Mouse (Mus musculus) stomach, embryonic 16.5 days (tissue): ENCODE measurements around the gene Hspb6. TPM values are rescaled to one million over a fixed set of nuclear protein-coding genes. Genes with fewer than 3 reads are reported as not detected.

Experiments used
- ATAC-seq: fragments of 200-750 bp; cut with Nextera tagmentation; 2 replicates; pipeline ENCODE4 v1.8.0; 2017; ENCODE audit warnings: moderate number of reproducible peaks, moderate TSS enrichment; ENCODE audit not compliant: insufficient read depth, low FRiP score
- H3K27ac ChIP-seq: fragments of 300-500 bp; sonication (generic); 2 replicates; pipeline ENCODE4 v1.5.1; 2014; ENCODE audit warnings: low read length
- H3K27me3 ChIP-seq: fragments of 300-500 bp; sonication (generic); 2 replicates; pipeline ENCODE4 v1.6.1; 2014; ENCODE audit warnings: low read length, control low read depth, mixed read lengths; ENCODE audit not compliant: control insufficient read depth, insufficient read depth
- H3K36me3 ChIP-seq: fragments of 300-500 bp; sonication (generic); 2 replicates; pipeline ENCODE4 v1.6.1; 2014; ENCODE audit warnings: low read length; ENCODE audit not compliant: control insufficient read depth, insufficient read depth
- H3K4me1 ChIP-seq: fragments of 300-500 bp; sonication (generic); 2 replicates; pipeline ENCODE4 v1.6.1; 2014; ENCODE audit warnings: low read length, control low read depth, mixed read lengths; ENCODE audit not compliant: control insufficient read depth, insufficient read depth
- H3K4me2 ChIP-seq: fragments of 300-500 bp; sonication (generic); 2 replicates; pipeline ENCODE4 v1.6.1; 2014; ENCODE audit warnings: low read depth, low read length, mixed read lengths
- H3K4me3 ChIP-seq: fragments of 300-500 bp; sonication (generic); replicated peaks from 2 replicates; pipeline ENCODE4 v1.5.1; 2014; ENCODE audit warnings: mild to moderate bottlenecking, low read length
- H3K9ac ChIP-seq: fragments of 300-500 bp; sonication (generic); 2 replicates; pipeline ENCODE4 v1.6.1; 2014; ENCODE audit warnings: low read length
- H3K9me3 ChIP-seq: fragments of 300-500 bp; sonication (generic); replicated peaks from 2 replicates; pipeline ENCODE4 v1.6.1; 2016; ENCODE audit warnings: low read length, control low read depth; ENCODE audit not compliant: control insufficient read depth
- WGBS: fragments of 180-500 bp; shearing (Covaris S2); extraction: QIAGEN DNeasy Blood & Tissue Kit; methylation state at CpG from one replicate; pipeline ENCODE4 v1.1.7; 2014; 5-methylcytosine and 5-hydroxymethylcytosine counted together
- polyA plus RNA-seq: library from polyadenylated mRNA; unstranded; fragments of >200 nt; fragmentation: Nextera tagmentation; extraction: Ambion mirVana; gene quantifications from 2 replicates; pipeline ENCODE4 v1.2.1, GENCODE M21; 2015

Gene Hspb6
- polyA plus RNA-seq, 1 experiment from 2014 or later = 69.8 TPM

DNA sequence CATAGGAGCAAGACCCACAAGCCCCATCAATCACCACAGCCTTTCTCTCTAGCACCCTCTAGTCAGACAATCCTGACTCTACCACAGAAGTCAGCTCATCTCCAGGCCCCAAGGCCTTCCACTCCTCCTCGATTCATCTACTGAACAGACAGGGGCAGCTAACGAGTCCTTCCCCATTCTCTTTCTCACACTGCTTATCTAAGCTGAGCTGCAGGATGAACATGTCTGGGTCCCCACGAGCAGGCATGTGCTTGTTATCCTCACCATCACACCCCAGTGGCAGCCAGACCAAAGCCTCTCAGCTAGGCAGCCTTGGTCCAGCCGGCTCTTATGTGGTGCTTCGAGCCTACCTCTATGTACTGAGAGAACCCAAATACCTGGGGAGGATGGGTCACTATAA is 20.4 kb downstream of the Hspb6 start:
- 88% methylated on average over 5 of the region's 5 CpGs for WGBS
- Histone ChIP-seq H3K4me2 (no peak overlapping the region), H3K36me3 (peaks cover 56% of the 10 kb centered on the region), H3K9me3 (no peaks in the 10 kb centered on the region), H3K4me3 (no peak overlapping the region), H3K4me1 (no peaks in the 10 kb centered on the region), H3K27me3 (no peaks in the 10 kb centered on the region), H3K27ac (no peak overlapping the region), H3K9ac (no peak overlapping the region)
- ATAC-seq = no peak

DNA sequence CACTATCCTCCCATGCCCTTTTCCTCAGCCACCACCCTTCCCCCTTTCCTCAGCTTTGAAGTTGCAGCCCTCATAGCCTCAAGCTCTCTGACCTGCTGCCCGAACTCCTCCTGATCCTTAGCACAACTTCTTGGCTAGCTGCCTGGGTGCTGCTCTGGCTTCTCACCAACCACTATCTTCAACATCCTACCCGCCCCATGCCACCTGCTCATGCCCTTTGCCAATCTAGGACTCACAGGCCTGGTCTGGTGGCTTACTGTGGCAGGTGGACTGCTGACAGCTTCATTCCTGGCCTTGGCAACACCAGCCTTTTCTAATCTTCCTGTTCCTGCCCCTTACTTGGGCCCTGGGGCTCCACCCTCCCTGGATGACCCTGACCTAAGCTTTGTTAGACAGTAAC is 21.0 kb downstream of the Hspb6 start:
- H3K9me3 ChIP-seq = no peaks in the 10 kb centered on the region
- H3K27ac ChIP-seq = no peak overlapping the region
- no peak for ATAC-seq
- H3K27me3 ChIP-seq = no peaks in the 10 kb centered on the region
- no peaks in the 10 kb centered on the region for H3K4me1 ChIP-seq
- H3K4me3 ChIP-seq = no peak overlapping the region
- H3K36me3 ChIP-seq = peaks cover 61% of the 10 kb centered on the region
- no peak overlapping the region for H3K4me2 ChIP-seq
- no peak overlapping the region for H3K9ac ChIP-seq
- WGBS = 67% methylated on average over 2 of the region's 2 CpGs

DNA sequence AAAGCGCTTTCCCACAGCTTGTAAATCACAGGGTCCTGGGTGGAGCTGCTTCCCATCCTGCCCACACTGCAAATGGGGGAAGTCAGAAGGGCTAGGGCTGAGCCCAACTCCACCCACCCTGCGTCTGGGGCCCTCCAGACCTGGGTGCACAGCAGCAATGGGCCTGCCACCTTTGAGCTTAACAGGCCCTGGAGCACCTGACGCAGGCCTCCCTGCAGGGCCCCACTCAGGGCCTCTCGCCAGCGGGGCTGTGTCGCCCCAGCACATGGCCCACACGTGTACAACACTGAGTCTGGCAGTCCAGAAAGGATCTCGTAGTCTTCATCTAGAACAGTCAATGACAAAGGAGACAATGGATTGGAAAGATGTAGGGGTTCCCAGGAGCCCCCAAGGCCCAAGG is 28.0 kb downstream of the Hspb6 start:
- H3K27ac ChIP-seq = no peak overlapping the region
- no peak overlapping the region for H3K9ac ChIP-seq
- ATAC-seq = peak; percentile 34; the same call in 1 of the 2 replicates
- no peaks in the 10 kb centered on the region for H3K9me3 ChIP-seq
- no peaks in the 10 kb centered on the region for H3K4me1 ChIP-seq
- H3K4me2 ChIP-seq = no peak overlapping the region
- no peaks in the 10 kb centered on the region for H3K27me3 ChIP-seq
- no peak overlapping the region for H3K4me3 ChIP-seq
- WGBS = 89% methylated on average over 8 of the region's 8 CpGs
- H3K36me3 ChIP-seq = peaks cover 75% of the 10 kb centered on the region

DNA sequence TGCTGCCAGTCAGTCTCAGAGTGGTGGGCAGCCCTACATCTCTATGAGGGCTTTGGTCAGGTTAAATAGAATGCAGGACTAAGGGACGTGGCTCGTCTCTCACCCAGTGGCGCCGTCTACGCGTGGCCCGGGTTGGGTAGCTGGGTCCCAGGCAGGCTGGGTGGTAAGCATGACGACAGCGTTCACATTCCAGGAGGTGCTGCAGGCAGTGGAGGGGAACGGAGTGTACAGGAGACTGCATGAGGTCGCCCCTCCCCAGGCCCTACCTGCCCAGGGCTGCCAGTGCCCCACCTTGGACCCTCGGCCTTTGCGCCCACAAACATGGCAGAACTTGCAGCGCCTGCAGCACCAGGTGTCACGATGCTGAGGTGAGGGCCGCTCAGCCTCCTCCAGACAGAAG is 29.6 kb downstream of the Hspb6 start:
- Histone ChIP-seq H3K36me3 (peaks cover 74% of the 10 kb centered on the region), H3K9me3 (no peaks in the 10 kb centered on the region), H3K27me3 (no peaks in the 10 kb centered on the region), H3K4me2 (no peak overlapping the region), H3K27ac (no peak overlapping the region), H3K4me3 (no peak overlapping the region), H3K9ac (no peak overlapping the region), H3K4me1 (no peaks in the 10 kb centered on the region)
- 95% methylated on average over 16 of the region's 16 CpGs for WGBS
- no peak for ATAC-seq

DNA sequence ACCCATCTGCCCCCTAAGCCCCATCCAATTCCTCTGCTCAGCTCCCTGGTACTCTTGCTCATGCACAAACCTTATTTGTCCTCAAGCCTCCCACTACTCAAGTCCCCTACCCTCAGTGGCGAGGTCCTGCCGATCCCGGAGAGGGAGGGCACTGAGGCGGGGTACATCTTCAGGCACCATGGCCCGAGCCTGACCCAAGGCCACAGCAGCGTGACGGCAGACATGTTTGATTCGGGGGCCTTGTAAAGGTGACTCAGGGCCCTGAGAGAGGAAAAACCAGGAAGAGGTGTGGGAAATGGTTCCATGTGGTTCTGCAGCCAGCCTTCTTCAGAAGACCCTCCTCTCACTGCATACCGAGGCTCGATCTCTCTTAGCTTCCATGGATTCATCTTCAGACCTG is 32.4 kb downstream of the Hspb6 start:
- 89% methylated on average over 10 of the region's 10 CpGs for WGBS
- peaks cover 53% of the 10 kb centered on the region for H3K36me3 ChIP-seq

DNA sequence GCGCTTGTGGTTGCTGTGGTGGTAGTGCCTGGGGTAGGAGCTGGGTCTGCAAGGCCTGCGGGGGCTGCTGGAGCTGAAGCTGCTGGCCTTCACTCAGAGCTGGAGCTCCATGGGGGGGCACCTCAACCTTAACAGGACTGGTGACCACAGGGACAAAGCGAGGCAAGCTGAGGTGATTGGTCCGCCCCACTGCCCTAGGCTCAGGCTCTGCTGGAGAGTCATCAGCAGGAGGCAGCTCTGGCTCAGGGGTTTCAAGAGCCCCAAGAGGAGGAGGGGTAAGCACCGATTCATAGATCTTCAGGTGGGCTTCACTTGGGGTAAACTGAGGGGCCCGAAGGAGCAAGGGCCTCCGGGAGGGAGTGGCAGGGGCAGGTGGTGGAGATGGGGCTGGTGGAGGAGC is 33.2 kb downstream of the Hspb6 start:
- WGBS = 91% methylated on average over 7 of the region's 7 CpGs
- Histone ChIP-seq H3K9me3 (no peaks in the 10 kb centered on the region), H3K4me2 (no peak overlapping the region), H3K4me3 (no peak overlapping the region), H3K27ac (no peak overlapping the region), H3K27me3 (no peaks in the 10 kb centered on the region), H3K9ac (no peak overlapping the region), H3K4me1 (peaks cover 15% of the 10 kb centered on the region), H3K36me3 (peaks cover 48% of the 10 kb centered on the region)
- no peak for ATAC-seq

More for the DNA sequence above, 32.4 kb downstream of the Hspb6 start:
- Histone ChIP-seq H3K4me1 (peaks cover 11% of the 10 kb centered on the region), H3K27me3 (no peaks in the 10 kb centered on the region), H3K4me3 (no peak overlapping the region), H3K9ac (no peak overlapping the region), H3K27ac (no peak overlapping the region), H3K9me3 (no peaks in the 10 kb centered on the region), H3K4me2 (no peak overlapping the region)
- ATAC-seq = no peak

DNA sequence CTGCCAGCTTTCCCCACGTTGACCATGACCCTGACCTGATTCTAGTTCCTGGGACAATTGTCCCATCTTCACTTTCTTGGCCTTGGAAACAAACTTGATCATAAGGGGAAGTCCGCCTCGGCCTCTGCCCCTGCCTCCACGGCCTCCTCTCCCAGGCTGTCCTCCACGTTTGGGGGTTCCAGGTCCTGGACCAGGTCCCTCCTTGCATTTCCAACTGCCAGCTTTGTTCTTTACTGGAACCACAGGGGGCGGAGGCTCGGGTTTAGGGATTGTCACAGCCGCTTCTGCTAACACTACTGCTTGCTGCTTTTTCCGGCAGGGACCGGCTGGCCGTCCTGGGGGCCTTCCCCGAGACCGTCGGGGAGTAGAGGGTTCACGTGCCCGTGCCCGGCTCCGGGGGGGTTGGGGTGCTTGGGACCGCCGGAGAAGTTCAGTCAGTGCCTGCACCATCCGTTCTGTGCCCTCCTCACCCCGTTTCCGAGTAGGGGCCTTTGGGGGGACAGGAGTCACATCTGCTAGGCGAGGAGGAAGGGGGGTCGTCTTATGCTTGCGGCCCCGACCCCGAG is 34.6 kb downstream of the Hspb6 start:
- H3K9ac ChIP-seq = peak overlapping the region; percentile 100; the same call in 1 of the 2 replicates
- H3K4me1 ChIP-seq = peaks cover 15% of the 10 kb centered on the region
- H3K27me3 ChIP-seq = no peaks in the 10 kb centered on the region
- H3K4me3 ChIP-seq = 0 out of 2 replicates have a peak overlapping the region, but pooled peaks have one; percentile 100
- H3K27ac ChIP-seq = no peak overlapping the region
- no peaks in the 10 kb centered on the region for H3K9me3 ChIP-seq
- peaks cover 42% of the 10 kb centered on the region for H3K36me3 ChIP-seq
- H3K4me2 ChIP-seq = no peak overlapping the region
- no peak for ATAC-seq
- WGBS = 90% methylated on average over 28 of the region's 28 CpGs

DNA sequence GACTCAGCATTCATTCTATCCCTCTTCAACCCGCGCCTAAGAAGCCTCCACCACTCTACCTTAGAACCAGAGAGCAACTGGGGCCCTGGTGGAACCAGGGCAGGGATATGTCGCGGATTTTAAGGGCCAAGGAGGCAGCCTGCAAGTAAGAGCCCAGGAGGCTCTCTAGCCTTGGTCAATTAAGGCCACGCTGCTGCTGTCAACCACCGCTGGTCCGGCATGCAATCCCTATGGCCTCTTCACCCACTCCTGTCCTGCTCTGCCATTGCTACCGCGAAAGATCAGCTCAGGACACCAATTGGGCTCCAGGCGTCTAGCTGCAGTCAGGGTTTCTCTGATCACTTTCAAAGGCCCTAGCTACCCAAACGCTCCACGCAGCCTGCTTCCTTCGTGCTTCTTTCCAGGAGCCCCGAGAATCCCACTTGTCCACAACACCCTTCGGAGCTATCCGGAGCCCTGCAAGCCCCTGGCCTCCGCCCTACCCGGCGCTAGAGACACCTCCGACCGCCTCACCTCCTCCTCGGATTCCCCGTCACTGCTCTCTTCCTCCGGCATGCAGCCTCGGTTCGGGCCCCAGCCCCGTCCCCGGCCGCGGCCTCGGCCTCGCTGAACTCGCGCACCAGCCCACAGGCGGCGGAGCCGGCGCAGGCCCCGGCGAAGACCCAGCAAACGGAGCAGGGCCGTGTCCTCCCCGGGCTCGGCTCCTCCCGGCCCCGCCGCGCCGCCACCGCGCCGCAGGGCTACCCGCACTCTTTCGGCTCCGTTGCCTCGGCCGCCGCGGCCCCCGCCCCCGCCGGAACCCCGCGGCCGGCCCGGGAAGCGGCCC is 36.1 kb downstream of the Hspb6 start:
- Histone ChIP-seq H3K4me1 (peaks cover 15% of the 10 kb centered on the region), H3K27ac (peak overlapping the region; percentile 95), H3K27me3 (no peaks in the 10 kb centered on the region), H3K9me3 (no peaks in the 10 kb centered on the region), H3K9ac (peak overlapping the region; percentile 100), H3K36me3 (peaks cover 33% of the 10 kb centered on the region), H3K4me3 (peak overlapping the region; percentile 100), H3K4me2 (peak overlapping the region; percentile 89)
- peak; percentile 6; the same call in 1 of the 2 replicates for ATAC-seq
- WGBS = under 1% methylated on average over 47 of the region's 67 CpGs

DNA sequence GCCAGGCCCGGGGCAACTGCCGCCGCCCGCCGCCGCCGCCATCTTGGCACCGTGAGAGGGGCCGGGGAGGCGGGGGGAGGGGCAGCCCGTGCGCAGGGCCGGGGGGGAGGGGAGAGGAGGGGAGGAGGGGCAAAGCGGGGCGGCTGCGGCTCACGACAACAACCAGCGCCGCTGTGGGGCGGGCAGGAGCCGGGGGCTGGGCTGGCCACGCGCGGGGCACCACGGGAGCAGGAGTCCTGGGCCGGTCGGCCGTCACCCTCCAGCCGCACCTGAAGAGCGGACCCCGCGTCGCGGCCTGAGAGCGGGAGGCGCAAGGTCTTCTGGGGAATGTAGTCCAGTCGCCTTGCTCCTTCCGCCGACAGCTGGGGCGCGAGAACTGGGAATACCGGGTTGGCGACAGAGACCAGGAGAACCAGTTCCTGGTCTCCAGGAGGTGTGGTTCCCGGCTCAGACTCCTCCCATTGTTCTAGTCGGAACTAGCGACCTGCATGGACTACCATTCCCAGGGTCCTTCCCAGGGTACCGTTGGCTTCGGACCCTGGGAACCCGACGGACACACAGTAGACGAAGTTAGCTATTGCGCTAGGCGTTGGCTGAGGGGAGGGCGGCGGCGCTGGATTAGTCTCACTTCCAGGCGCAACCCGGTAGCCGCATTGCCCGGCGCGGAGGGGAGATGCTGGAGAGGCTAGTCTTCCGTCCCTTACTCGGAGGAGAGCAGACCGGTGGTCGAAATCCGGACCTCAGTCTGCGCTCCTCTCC is 36.9 kb downstream of the Hspb6 start, which contains the start of gene Kmt2b:
Kmt2b (minus strand) TSS at position 51 of the 759 bp plus-strand sequence.
- peak; percentile 96 for ATAC-seq
- Histone ChIP-seq H3K9me3 (no peaks in the 10 kb centered on the region), H3K4me2 (peak within 1 kb of the TSS; percentile 89), H3K4me3 (peak within 1 kb of the TSS; percentile 100), H3K36me3 (peaks cover 25% of the 10 kb centered on the region), H3K27me3 (no peaks in the 10 kb centered on the region), H3K27ac (peak within 1 kb of the TSS; percentile 95), H3K4me1 (peaks cover 15% of the 10 kb centered on the region), H3K9ac (peak within 1 kb of the TSS; percentile 100)
- 0% methylated on average over 61 of the region's 68 CpGs for WGBS
